Mouse (Mus musculus) small intestine, adult 2 months (tissue): Measurements from ENCODE around the gene Iqgap1.

Source experiments
- CTCF ChIP-seq: fragments of 200-500 bp; IDR thresholded peaks from 2 replicates; pipeline ENCODE4 v1.5.1; 2012; ENCODE audit warnings: low read depth, mild to moderate bottlenecking, control low read depth, inconsistent platforms, low read length, moderate library complexity, mixed read lengths; ENCODE audit not compliant: insufficient replicate concordance, insufficient read length; ENCODE audit errors: extremely low read depth
- POLR2A ChIP-seq: fragments of 200-500 bp; IDR thresholded peaks from 2 replicates; pipeline ENCODE4 v1.6.1; 2012; ENCODE audit warnings: low read depth, mild to moderate bottlenecking, control low read depth, inconsistent platforms, low read length, moderate library complexity

DNA sequence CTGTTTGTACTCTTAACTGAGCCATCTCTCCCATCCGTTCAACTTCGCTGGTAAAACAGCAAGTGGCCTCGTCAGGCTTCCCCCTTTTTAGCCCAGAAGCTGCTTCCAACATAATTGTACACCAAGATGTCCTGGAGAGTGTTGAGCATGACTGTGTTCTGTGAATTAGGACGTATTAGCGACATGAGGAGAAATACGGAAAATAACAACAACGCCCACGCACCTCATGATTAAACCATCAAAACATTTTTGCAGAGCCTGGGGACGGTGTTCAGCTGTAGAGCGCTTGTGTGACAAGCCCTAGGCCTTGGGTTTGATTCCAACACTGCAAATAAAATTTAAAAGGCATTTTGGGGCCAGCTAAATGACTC is 136.6 kb downstream of the Iqgap1 start:
- TF ChIP-seq CTCF, result peak; percentile 6; the same call in 1 of the 2 replicates
- no peak for TF ChIP-seq POLR2A
